Mouse (Mus musculus): ENCODE results near the gene Tmem63b. TPM values are rescaled to one million over a fixed set of nuclear protein-coding genes. Genes with fewer than 3 reads are reported as not detected.

Gene Tmem63b
- total and polyA plus RNA-seq, 2 experiments: 23.0 to 99.2 TPM

DNA sequence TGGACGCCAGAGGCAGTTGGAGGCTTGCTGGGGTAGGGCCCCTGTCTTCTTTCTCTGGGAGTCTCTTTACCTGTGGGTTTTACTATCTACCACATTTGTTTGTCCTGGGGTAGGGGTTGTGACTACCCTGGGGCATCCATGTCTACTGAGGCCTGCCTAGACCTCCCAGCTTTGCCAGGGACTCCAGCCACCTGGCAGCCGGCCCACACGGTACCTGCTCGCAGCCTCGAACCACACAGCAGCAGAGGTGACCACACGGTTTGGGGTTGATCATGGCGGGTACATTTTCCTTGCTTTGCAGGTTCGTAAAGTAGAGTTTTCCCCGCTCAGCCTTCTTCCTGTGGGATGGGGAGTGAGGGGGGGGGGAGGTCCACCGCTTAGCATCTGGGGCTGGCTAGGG, 19.2 kb downstream of the Tmem63b start:
- no peak for DNase-seq (ENCODE audit: extremely low read depth, low read depth, low spot score)
- no peaks in the 10 kb centered on the region for H3K27me3 ChIP-seq (ENCODE audit: control insufficient read depth, insufficient read depth, low read length)
- no peak overlapping the region for H3K27ac ChIP-seq (replicated peaks; ENCODE audit: insufficient read depth, low read depth, low read length)
- no peaks in the 10 kb centered on the region for H3K4me1 ChIP-seq (ENCODE audit: control insufficient read depth, insufficient read depth, low read length)
- peaks cover under 1% of the 10 kb centered on the region for H3K36me3 ChIP-seq (ENCODE audit: control insufficient read depth, insufficient read depth, low read length)
- no peak for TF ChIP-seq CTCF (IDR thresholded peaks at IDR 0.05; ENCODE audit: low read depth, low read length)
- no peak overlapping the region for H3K9ac ChIP-seq (ENCODE audit: low read depth, low read length)
- 85% methylated on average over 10 of the region's 10 CpGs for WGBS
- H3K79me2 ChIP-seq (ENCODE audit: control insufficient read depth, insufficient read depth, low read length): no peaks in the 10 kb centered on the region
- H3K4me3 ChIP-seq (ENCODE audit: insufficient read depth, low read depth, low read length): no peak overlapping the region

DNA sequence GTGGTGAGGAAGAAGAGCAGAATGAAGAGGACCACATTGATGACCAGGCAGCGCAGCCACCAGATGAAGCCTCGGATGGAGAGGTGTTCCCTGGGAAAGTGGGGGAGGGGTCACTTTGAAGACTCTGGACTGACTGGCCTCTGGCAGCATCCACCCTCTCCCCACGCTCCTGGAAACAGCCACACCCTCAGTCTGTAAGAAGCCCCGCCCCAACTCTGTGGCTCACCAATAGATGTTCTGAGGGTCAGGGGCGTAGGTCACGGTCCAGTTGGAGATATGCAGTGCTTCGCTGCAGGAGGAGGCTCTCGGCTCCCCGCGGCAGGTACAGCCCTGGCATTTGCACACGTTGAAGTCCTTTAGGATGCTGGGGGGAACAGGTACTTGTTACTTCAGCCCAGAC, 20.6 kb downstream of the Tmem63b start:
- TF ChIP-seq CTCF (IDR thresholded peaks at IDR 0.05; ENCODE audit: low read depth, low read length): no peak
- TF ChIP-seq POLR2A (IDR thresholded peaks at IDR 0.05; ENCODE audit: extremely low read depth, insufficient read depth, low read length): no peak
- no peaks in the 10 kb centered on the region for H3K4me1 ChIP-seq (ENCODE audit: control insufficient read depth, insufficient read depth, low read length)
- H3K36me3 ChIP-seq (ENCODE audit: control insufficient read depth, insufficient read depth, low read length): peaks cover 3% of the 10 kb centered on the region
- H3K27ac ChIP-seq (replicated peaks; ENCODE audit: insufficient read depth, low read depth, low read length): no peak overlapping the region
- H3K9ac ChIP-seq (ENCODE audit: low read depth, low read length): no peak overlapping the region
- DNase-seq (ENCODE audit: extremely low read depth, low read depth, low spot score): no peak
- H3K79me2 ChIP-seq (ENCODE audit: control insufficient read depth, insufficient read depth, low read length): no peaks in the 10 kb centered on the region
- no peak overlapping the region for H3K4me3 ChIP-seq (ENCODE audit: insufficient read depth, low read depth, low read length)
- no peaks in the 10 kb centered on the region for H3K27me3 ChIP-seq (ENCODE audit: control insufficient read depth, insufficient read depth, low read length)
- 83% methylated on average over 11 of the region's 11 CpGs for whole genome bisulfite sequencing

DNA sequence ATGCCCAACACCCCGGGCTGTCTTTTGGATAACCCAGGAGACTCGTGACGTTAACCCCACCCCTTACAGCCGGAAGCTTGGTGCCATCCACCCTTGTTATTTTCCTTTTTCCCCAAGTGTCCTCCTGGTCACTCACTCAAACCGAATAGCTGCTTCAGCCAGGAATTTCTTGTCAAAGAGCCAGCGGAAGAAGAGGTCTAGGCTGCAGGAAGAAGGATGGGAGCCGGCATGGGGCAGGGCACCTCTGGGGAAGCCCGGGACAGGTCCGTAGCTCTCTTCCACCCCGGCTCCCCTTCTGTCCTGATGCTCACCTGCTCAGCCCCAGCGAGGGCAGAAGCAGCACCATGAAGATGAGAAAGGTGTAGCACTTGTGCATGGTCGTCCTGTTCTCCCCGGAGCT, 22.1 kb downstream of the Tmem63b start:
- Histone ChIP-seq H3K27me3 (ENCODE audit: control insufficient read depth, insufficient read depth, low read length) (no peaks in the 10 kb centered on the region), H3K4me1 (ENCODE audit: control insufficient read depth, insufficient read depth, low read length) (no peaks in the 10 kb centered on the region), H3K27ac (replicated peaks; ENCODE audit: insufficient read depth, low read depth, low read length) (no peak overlapping the region), H3K79me2 (ENCODE audit: control insufficient read depth, insufficient read depth, low read length) (no peaks in the 10 kb centered on the region), H3K9ac (ENCODE audit: low read depth, low read length) (no peak overlapping the region), H3K4me3 (ENCODE audit: insufficient read depth, low read depth, low read length) (peak overlapping the region; percentile 12; the same call in 1 of the 2 replicates), H3K36me3 (ENCODE audit: control insufficient read depth, insufficient read depth, low read length) (peaks cover 3% of the 10 kb centered on the region; the same call in 1 of the 2 replicates)
- 83% methylated on average over 13 of the region's 13 CpGs for WGBS
- TF ChIP-seq CTCF (IDR thresholded peaks at IDR 0.05; ENCODE audit: low read depth, low read length): no peak
- no peak for TF ChIP-seq POLR2A (IDR thresholded peaks at IDR 0.05; ENCODE audit: extremely low read depth, insufficient read depth, low read length)
- DNase-seq (ENCODE audit: extremely low read depth, low read depth, low spot score): no peak

DNA sequence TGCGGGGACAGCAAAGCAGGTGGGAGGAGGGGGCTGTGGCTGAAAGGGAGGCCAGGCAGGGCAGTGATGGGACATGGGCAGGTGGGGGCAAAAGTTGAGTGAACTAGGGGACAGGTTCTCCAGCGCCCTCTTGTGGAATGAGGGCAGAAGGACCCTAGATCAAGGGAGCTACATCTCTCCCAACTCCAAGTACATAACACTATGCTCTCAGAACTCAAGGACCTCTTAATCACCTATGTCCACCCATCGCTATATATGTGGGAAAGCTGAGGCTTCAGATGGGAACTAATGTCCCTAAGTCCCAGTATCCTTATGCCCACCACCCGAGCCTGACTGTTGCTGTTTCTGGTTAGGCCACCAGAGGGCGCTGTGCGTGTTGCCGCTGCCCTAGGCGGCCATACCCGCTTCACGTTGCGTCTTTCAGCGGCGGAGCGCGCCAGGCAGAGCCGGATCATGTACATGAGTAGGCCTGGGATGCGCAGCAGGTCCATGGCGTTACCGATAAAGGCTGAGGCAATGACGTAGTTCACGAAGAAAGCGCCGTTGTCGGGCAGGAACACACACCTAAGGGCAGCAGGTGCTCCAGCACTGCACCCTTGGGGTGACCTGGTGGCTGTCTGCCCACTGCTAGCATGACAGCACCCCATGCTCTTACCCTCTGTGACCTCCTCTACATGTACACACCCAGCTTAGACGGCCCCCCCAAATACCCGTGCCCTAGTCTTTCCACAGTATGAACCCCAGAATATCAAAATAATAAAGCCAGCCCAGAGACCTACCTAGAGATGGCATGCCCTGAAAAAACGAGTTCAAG, 23.4 kb downstream of the Tmem63b start:
- no peak for TF ChIP-seq POLR2A (IDR thresholded peaks at IDR 0.05; ENCODE audit: extremely low read depth, insufficient read depth, low read length)
- TF ChIP-seq CTCF (IDR thresholded peaks at IDR 0.05; ENCODE audit: low read depth, low read length): peak; percentile 96
- peaks cover 3% of the 10 kb centered on the region; the same call in 1 of the 2 replicates for H3K36me3 ChIP-seq (ENCODE audit: control insufficient read depth, insufficient read depth, low read length)
- DNase-seq (ENCODE audit: extremely low read depth, low read depth, low spot score): peak; percentile 19
- no peak overlapping the region for H3K27ac ChIP-seq (replicated peaks; ENCODE audit: insufficient read depth, low read depth, low read length)
- H3K9ac ChIP-seq (ENCODE audit: low read depth, low read length): no peak overlapping the region
- no peaks in the 10 kb centered on the region for H3K27me3 ChIP-seq (ENCODE audit: control insufficient read depth, insufficient read depth, low read length)
- no peak overlapping the region for H3K4me3 ChIP-seq (ENCODE audit: insufficient read depth, low read depth, low read length)
- no peaks in the 10 kb centered on the region for H3K4me1 ChIP-seq (ENCODE audit: control insufficient read depth, insufficient read depth, low read length)
- no peaks in the 10 kb centered on the region for H3K79me2 ChIP-seq (ENCODE audit: control insufficient read depth, insufficient read depth, low read length)
- WGBS: 52% methylated on average over 27 of the region's 27 CpGs

DNA sequence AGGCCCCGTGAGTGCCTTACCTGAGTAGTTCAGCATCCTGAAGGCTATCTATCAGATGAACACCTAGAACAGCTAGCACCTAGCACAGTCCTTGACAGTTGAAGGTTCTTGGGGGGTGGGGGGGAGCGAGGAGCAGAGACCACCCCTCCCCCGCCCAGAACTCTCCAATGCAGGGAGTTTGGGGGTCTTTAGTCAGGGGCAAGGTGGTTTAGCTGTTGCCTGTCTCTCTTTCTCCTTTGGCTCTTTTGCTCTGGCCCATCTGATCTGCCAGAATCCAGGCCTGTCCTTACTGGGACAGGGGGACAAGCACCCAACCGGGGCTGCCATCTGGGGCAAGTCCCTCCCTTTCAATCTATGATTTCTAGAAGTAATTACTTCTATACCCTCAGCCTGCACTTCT, 27.5 kb downstream of the Tmem63b start, which contains the start of gene Capn11:
Gene Capn11, minus strand, starts transcription at position 101 of the 400 bp plus-strand sequence.
- Histone ChIP-seq H3K27me3 (ENCODE audit: control insufficient read depth, insufficient read depth, low read length) (no peaks in the 10 kb centered on the region), H3K4me1 (ENCODE audit: control insufficient read depth, insufficient read depth, low read length) (no peaks in the 10 kb centered on the region), H3K79me2 (ENCODE audit: control insufficient read depth, insufficient read depth, low read length) (no peaks in the 10 kb centered on the region), H3K27ac (replicated peaks; ENCODE audit: insufficient read depth, low read depth, low read length) (no peak within 1 kb of the TSS), H3K4me3 (ENCODE audit: insufficient read depth, low read depth, low read length) (no peak within 1 kb of the TSS), H3K36me3 (ENCODE audit: control insufficient read depth, insufficient read depth, low read length) (peaks cover 3% of the 10 kb centered on the region; the same call in 1 of the 2 replicates), H3K9ac (ENCODE audit: low read depth, low read length) (no peak within 1 kb of the TSS)
- 90% methylated on average over 4 of the region's 4 CpGs for WGBS
- TF ChIP-seq POLR2A (IDR thresholded peaks at IDR 0.05; ENCODE audit: extremely low read depth, insufficient read depth, low read length) (no peak), CTCF (IDR thresholded peaks at IDR 0.05; ENCODE audit: low read depth, low read length) (no peak)
- no peak for DNase-seq (ENCODE audit: extremely low read depth, low read depth, low spot score)

DNA sequence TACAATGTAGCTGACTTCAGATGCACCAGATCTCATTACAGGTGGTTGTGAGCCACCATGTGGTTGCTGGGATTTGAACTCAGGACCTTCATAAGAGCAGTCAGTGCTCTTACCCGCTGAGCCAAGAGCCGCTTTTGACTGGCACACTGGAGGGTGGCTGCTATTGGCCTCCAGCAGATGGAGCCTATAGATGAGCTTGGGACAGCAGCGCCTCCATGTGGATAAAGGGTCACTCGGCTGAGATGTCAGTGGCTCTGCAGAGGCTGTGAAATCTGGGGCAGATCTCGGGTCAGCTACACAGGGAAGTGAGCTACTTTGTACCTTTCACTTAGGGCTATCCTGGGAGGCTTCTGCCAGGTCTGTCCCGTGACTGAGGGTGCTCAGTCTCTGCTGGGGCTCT, 30.9 kb downstream of the Tmem63b start:
- Histone ChIP-seq H3K79me2 (ENCODE audit: control insufficient read depth, insufficient read depth, low read length) (no peaks in the 10 kb centered on the region), H3K9ac (ENCODE audit: low read depth, low read length) (no peak overlapping the region), H3K4me1 (ENCODE audit: control insufficient read depth, insufficient read depth, low read length) (no peaks in the 10 kb centered on the region), H3K4me3 (ENCODE audit: insufficient read depth, low read depth, low read length) (no peak overlapping the region), H3K36me3 (ENCODE audit: control insufficient read depth, insufficient read depth, low read length) (no peaks in the 10 kb centered on the region), H3K27ac (replicated peaks; ENCODE audit: insufficient read depth, low read depth, low read length) (no peak overlapping the region), H3K27me3 (ENCODE audit: control insufficient read depth, insufficient read depth, low read length) (no peaks in the 10 kb centered on the region)
- TF ChIP-seq POLR2A (IDR thresholded peaks at IDR 0.05; ENCODE audit: extremely low read depth, insufficient read depth, low read length): no peak
- TF ChIP-seq CTCF (IDR thresholded peaks at IDR 0.05; ENCODE audit: low read depth, low read length): peak; percentile 58
- DNase-seq (ENCODE audit: extremely low read depth, low read depth, low spot score): peak; percentile 25
- WGBS: 23% methylated on average over 6 of the region's 6 CpGs

Measured in liver, adult 2 months (tissue).